Mouse (Mus musculus): Measurements from ENCODE around the gene Gramd4. TPM values are rescaled to one million over a fixed set of nuclear protein-coding genes. Genes with fewer than 3 reads are reported as not detected.
A peak's percentile ranks its signal among the peaks of the same experiment; 100 is the strongest.

Gene Gramd4
- polyA plus RNA-seq, 1 experiment from 2014 or later: 32.5 TPM

DNA sequence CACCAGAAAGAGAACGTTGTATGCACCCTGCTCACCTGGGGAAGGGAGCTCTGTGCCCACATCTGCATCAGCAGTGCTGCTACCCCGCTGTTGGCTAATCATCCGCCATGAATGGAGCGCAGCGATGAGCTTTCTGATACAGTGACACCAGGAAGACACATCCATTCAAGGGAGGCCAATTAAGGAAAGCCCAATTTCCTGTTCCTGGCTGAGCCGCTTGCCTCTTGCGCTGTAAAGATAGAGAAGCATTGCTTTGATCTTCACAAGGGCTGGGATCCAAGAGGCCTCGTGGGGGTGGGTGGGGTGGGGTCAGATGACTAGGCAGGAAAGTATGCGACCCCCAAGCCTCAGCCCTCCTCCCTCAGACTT, 55.8 kb downstream of the Gramd4 start:
- 14% methylated on average over 9 of the region's 9 CpGs for WGBS
- H3K27ac ChIP-seq: peak overlapping the region; percentile 79
- H3K9ac ChIP-seq: no peak overlapping the region
- H3K4me2 ChIP-seq (replicated peaks): peak overlapping the region; percentile 15
- no peaks in the 10 kb centered on the region for H3K36me3 ChIP-seq
- no peak; the same call in none of the 2 replicates for ATAC-seq (ENCODE audit: low FRiP score)
- no peaks in the 10 kb centered on the region for H3K9me3 ChIP-seq (replicated peaks)
- no peaks in the 10 kb centered on the region for H3K27me3 ChIP-seq
- H3K4me3 ChIP-seq: no peak overlapping the region
- H3K4me1 ChIP-seq: peaks cover 35% of the 10 kb centered on the region

DNA sequence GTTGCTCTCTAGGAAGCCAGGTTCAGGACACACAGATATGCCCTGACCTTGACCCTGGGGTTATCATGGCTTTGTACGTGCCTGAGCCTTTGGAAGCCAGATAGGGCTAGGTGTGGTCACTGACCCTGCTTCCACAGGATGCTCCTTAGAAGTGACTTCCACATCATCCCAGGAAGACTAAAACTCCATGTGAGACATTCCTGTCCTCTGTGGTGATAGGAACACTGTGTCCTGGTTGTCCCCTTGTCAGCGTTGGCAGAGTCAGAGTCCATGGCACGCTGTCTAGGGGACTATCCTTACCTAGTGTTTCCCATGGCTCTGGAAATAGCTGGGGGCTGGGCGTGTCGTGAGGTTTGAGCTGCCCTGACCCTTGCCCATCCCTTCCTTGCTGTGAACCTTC, 58.9 kb downstream of the Gramd4 start:
- Histone ChIP-seq H3K27ac (no peak overlapping the region), H3K4me1 (peaks cover 35% of the 10 kb centered on the region), H3K9ac (no peak overlapping the region; the same call in 1 of the 2 replicates), H3K4me2 (replicated peaks) (no peak overlapping the region), H3K9me3 (replicated peaks) (no peaks in the 10 kb centered on the region), H3K4me3 (no peak overlapping the region), H3K27me3 (no peaks in the 10 kb centered on the region), H3K36me3 (peaks cover 25% of the 10 kb centered on the region)
- WGBS: 69% methylated on average over 5 of the region's 5 CpGs
- ATAC-seq (ENCODE audit: low FRiP score): no peak

DNA sequence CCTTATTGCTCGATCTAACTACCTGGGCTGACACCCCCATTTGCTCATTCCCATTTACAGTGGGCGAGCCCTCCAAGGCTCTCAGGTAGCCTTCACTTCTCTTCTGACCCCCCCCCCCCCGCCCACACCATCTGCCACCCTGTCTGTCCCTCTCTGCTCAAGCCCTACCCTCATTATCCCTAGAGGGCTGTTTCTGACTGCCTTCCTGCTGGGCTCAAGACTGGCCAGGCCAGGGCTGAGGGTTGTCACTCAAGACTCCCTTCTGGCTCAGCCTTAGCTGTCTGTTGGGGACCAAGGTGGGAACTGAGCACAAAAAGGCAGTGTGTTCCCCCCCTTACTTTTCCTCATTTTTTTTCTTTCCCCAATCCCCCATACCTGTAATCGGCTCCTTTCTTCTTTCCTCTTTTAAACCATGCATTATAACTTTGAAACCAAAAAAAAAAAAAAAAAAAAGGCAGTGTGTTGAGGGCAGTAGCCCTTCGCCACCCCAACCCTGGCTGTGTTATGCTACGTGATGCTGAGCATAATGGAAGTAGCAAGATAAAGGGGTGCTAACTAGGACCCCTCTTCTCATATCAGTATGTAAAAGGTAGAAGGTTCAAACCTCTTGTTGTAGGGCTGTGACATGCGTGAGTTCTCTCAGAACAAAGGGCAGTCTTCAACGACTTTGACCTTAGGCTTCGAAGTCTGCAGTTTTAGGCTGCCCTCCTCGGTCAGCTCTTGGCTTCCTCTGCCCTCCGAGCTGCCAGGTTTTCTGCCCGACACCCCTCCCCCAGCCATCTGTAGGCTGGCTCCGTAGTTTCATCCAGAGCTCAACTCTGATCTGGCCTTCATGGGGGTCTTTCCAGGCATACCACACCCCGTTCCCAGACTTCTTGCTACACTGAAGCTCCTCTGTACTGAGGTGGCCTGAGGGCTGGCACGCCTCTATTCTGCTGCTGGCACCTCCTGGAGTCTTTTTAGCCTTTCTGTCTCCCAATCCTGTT, 59.9 kb downstream of the Gramd4 start:
- Histone ChIP-seq H3K4me2 (replicated peaks) (no peak overlapping the region), H3K27me3 (no peaks in the 10 kb centered on the region), H3K4me1 (peaks cover 31% of the 10 kb centered on the region), H3K4me3 (no peak overlapping the region), H3K36me3 (peaks cover 34% of the 10 kb centered on the region), H3K9ac (no peak overlapping the region), H3K9me3 (replicated peaks) (no peaks in the 10 kb centered on the region), H3K27ac (no peak overlapping the region)
- 65% methylated on average over 15 of the region's 15 CpGs for WGBS
- no peak for ATAC-seq (ENCODE audit: low FRiP score)

DNA sequence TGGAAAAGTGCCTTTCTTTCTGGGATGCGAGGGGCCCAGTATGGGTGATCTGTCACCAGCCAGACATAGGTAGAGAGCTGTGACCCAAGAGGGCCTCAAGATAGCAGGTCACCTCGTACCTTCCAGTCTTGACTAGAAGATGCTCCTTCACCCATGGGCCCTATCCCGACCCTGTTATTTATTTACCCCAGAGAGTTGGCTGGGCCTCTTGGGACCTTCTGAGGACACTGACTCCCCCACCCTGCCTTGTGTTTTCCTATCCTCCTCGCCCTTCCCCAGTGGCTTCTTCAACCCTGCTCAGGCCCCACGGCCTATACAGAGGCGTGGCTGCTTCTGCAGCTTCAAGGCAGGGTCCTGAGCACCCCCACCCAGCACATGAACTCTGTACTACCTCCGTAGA, 61.7 kb downstream of the Gramd4 start:
- H3K9me3 ChIP-seq (replicated peaks): no peaks in the 10 kb centered on the region
- no peak for ATAC-seq (ENCODE audit: low FRiP score)
- 83% methylated on average over 7 of the region's 7 CpGs for WGBS
- no peak overlapping the region for H3K4me3 ChIP-seq
- no peak overlapping the region for H3K4me2 ChIP-seq (replicated peaks)
- peaks cover 18% of the 10 kb centered on the region for H3K4me1 ChIP-seq
- H3K9ac ChIP-seq: no peak overlapping the region
- no peak overlapping the region for H3K27ac ChIP-seq
- peaks cover 51% of the 10 kb centered on the region for H3K36me3 ChIP-seq
- no peaks in the 10 kb centered on the region for H3K27me3 ChIP-seq

DNA sequence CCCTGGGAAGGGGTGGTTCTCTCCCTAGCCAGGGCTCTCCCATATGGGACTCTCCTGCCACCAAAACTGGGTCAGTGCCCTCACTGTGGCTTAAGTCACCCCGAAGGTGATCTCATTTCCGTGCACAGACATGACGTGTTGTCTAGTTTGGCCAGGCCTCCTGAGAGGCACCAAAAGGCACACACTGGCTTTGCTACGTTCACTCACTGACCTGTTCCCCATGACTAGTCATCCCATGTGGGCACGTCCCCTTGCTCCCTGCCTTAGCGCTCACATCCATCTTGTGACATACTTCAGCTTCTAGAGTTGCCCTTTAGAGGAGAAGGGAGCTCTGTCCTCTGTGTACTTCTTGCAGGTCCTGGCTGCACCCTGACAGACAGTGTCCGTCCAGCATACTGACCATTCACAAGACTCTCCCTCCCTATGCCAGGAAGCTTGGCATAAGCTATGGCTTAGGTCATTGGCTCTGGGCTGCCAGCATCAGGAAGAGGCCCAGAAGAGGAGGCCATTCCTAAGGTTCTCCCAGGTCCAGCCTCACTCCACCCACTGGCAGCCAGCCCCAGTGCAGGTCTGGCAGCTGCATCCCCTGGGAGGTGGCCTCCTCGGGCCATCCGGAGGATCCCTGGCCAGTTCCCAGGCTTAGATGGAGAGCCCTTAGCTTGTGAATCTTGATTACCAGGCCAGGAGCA, 64.9 kb downstream of the Gramd4 start:
- H3K27ac ChIP-seq: no peak overlapping the region
- H3K4me3 ChIP-seq: no peak overlapping the region
- no peak overlapping the region for H3K4me2 ChIP-seq (replicated peaks)
- H3K27me3 ChIP-seq: no peaks in the 10 kb centered on the region
- 90% methylated on average over 9 of the region's 9 CpGs for WGBS
- ATAC-seq (ENCODE audit: low FRiP score): no peak
- no peaks in the 10 kb centered on the region for H3K9me3 ChIP-seq (replicated peaks)
- peaks cover 69% of the 10 kb centered on the region for H3K36me3 ChIP-seq
- no peak overlapping the region for H3K9ac ChIP-seq
- H3K4me1 ChIP-seq: peaks cover 16% of the 10 kb centered on the region

DNA sequence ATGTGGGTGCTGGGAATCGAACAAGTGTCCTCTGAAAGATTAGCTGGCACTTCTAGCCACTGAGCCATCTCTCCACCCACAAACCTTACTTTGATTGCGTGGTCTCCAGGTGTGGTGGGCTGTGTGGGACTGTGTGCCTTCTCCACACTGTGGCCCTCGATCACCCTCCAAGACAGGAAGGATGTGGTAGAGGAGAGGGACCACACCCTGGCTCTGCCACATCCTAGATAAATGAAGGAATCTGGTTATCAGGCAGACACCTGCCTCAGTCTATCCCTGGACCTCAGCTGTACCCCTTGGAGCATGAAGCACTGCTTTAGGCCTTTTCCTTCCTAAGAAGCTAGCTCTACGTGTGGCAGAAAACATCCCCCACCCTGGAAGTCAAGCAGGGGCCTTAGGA, 65.9 kb downstream of the Gramd4 start:
- Histone ChIP-seq H3K9me3 (replicated peaks) (no peaks in the 10 kb centered on the region), H3K36me3 (peaks cover 79% of the 10 kb centered on the region), H3K27ac (no peak overlapping the region), H3K4me2 (replicated peaks) (no peak overlapping the region), H3K4me3 (no peak overlapping the region), H3K27me3 (no peaks in the 10 kb centered on the region), H3K4me1 (peaks cover 9% of the 10 kb centered on the region), H3K9ac (no peak overlapping the region)
- WGBS: 90% methylated on average over 4 of the region's 4 CpGs
- no peak for ATAC-seq (ENCODE audit: low FRiP score)

DNA sequence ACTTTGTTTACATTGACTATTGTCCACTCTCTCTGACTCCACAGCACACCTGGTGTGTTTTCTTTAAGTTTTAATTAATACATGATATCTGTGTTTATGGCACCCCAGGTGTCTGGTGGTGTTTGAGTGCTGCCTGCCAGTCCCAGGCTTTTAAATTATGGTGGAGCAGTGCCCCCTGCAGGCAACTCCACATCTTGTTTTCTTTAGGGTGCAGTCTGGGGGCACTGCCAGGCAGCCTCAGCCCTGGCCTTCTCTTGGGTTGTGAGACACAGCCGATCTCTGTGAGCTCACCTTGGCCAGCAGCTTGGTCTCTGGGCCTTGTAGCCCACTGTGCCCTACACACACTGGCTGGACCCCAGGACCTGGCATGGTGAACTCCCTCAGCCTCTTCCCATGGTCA, 66.9 kb downstream of the Gramd4 start:
- H3K36me3 ChIP-seq: peaks cover 79% of the 10 kb centered on the region
- H3K27me3 ChIP-seq: no peaks in the 10 kb centered on the region
- H3K4me2 ChIP-seq (replicated peaks): no peak overlapping the region
- H3K4me3 ChIP-seq: no peak overlapping the region
- peak; percentile 38 for ATAC-seq (ENCODE audit: low FRiP score)
- WGBS: 39% methylated on average over 1 of the region's 1 CpGs
- no peak overlapping the region for H3K27ac ChIP-seq
- no peak overlapping the region for H3K9ac ChIP-seq
- H3K9me3 ChIP-seq (replicated peaks): no peaks in the 10 kb centered on the region
- peaks cover 9% of the 10 kb centered on the region for H3K4me1 ChIP-seq

DNA sequence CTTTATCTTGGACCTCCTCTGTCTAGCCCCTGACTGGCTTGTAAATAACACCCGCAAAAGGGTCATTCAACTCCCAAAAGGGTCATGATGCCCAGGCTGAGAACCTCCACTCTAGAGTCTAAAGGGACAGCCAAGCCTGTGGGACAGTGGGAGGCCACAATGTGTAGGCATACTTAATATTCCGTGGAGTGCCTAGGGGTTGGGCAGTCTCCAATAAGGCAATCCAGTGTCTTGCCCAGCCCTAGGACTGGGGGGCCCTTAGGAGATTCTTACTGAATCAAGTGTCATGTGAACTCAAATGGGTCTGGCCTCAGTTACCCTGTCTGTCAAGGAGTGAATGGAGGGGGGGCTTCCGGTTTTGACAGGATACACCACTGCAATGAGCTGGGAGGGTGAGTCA, 71.5 kb downstream of the Gramd4 start:
- Histone ChIP-seq H3K4me2 (replicated peaks) (no peak overlapping the region), H3K27me3 (no peaks in the 10 kb centered on the region), H3K4me3 (no peak overlapping the region), H3K9me3 (replicated peaks) (no peaks in the 10 kb centered on the region), H3K4me1 (peaks cover 9% of the 10 kb centered on the region), H3K9ac (no peak overlapping the region), H3K27ac (no peak overlapping the region), H3K36me3 (peaks cover 80% of the 10 kb centered on the region)
- WGBS: 85% methylated on average over 3 of the region's 3 CpGs
- no peak; the same call in 1 of the 2 replicates for ATAC-seq (ENCODE audit: low FRiP score)

DNA sequence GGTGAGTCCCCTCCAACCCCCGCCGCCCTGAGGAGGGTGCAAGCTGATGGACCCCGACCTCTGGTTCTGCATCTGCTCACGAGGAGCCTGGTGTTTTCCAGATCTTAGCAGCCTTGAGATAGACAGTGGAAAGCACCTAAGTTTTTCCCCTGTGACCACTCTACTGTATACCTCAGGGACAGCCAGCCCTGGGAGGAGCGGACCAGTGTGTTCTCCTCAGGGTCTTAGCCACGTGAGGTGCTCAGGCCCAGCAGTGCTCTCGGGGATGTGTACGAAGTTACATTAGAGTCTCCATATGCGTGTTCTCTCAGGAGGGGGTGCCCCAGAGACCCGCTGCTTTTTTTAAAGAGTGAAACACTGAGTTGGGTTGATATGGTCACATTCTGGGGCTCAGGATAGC, 73.2 kb downstream of the Gramd4 start:
- Histone ChIP-seq H3K4me1 (peaks cover 11% of the 10 kb centered on the region), H3K9me3 (replicated peaks) (no peaks in the 10 kb centered on the region), H3K36me3 (peaks cover 81% of the 10 kb centered on the region), H3K27ac (no peak overlapping the region), H3K4me2 (replicated peaks) (no peak overlapping the region), H3K9ac (no peak overlapping the region), H3K4me3 (no peak overlapping the region), H3K27me3 (no peaks in the 10 kb centered on the region)
- no peak for ATAC-seq (ENCODE audit: low FRiP score)
- WGBS: 92% methylated on average over 10 of the region's 10 CpGs

DNA sequence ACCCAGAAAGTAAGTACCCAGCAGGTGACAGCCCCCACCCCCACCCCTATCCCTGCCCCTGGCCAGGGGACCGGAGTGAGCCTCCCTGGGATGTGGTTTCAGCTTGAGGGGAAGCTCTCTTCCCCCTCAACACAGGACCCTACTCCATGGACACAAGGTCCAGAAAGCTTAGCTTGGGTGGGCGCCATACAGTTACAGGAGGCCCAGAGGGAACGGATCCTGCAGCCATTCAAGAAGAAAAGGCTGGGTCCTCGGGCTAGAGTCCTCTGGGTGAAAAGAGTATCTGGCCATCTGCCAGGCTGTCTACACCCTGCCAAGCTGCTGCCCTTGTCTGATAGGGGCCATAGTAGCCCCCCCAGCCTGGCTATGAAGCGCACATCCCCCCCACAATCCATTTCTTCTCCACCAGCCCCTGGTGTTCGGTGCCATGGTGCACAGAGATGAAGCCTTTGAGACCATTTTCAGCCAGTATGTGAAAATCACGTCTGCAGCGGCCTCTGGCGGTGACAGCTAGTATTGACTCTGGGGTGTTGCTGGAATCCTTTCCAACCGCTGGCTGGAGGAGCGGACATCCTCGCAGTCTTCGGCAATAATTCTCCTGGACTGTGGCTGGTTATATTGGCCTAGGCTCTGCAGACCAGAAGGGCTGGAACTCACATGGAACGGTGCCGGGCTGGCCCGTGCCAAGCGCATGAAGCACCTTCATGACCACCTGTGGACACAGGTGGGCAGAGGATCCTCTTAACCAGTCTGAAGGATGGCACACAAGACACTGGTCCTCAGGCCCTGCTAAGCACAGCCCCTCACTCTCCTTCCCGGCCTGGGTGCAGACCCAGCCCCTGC, 77.7 kb downstream of the Gramd4 start:
- Histone ChIP-seq H3K27me3 (no peaks in the 10 kb centered on the region), H3K36me3 (peaks cover 58% of the 10 kb centered on the region), H3K27ac (peak overlapping the region; percentile 25; the same call in 1 of the 2 replicates), H3K4me2 (replicated peaks) (no peak overlapping the region), H3K4me3 (no peak overlapping the region), H3K9me3 (replicated peaks) (no peaks in the 10 kb centered on the region), H3K9ac (no peak overlapping the region), H3K4me1 (peaks cover 6% of the 10 kb centered on the region)
- WGBS: 47% methylated on average over 18 of the region's 18 CpGs
- peak; percentile 65 for ATAC-seq (ENCODE audit: low FRiP score)

DNA sequence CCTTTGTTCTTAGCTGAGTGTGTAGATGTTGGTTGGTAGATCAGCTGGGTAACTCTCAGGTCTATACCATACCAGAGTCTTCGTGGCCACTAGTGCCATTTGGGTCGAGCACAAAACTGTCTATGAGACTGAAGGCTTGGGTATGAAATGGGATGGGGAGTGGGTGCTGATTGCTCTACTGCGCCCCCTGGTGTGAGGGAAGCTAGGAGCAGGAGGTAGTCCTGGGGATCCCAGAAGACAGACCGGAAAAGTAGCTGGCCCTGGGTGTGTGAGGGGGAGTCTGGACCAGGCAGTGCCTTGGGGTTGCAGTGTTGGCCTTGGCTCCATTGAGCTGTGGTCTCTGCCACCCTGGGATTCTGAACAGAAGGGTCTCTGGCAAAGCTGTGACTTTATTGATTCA, 80.1 kb downstream of the Gramd4 start:
- Histone ChIP-seq H3K4me2 (replicated peaks) (no peak overlapping the region), H3K9ac (no peak overlapping the region), H3K9me3 (replicated peaks) (no peaks in the 10 kb centered on the region), H3K4me3 (no peak overlapping the region), H3K36me3 (peaks cover 54% of the 10 kb centered on the region), H3K27me3 (no peaks in the 10 kb centered on the region), H3K4me1 (peaks cover 6% of the 10 kb centered on the region), H3K27ac (no peak overlapping the region)
- ATAC-seq (ENCODE audit: low FRiP score): no peak
- 69% methylated on average over 4 of the region's 4 CpGs for WGBS

DNA sequence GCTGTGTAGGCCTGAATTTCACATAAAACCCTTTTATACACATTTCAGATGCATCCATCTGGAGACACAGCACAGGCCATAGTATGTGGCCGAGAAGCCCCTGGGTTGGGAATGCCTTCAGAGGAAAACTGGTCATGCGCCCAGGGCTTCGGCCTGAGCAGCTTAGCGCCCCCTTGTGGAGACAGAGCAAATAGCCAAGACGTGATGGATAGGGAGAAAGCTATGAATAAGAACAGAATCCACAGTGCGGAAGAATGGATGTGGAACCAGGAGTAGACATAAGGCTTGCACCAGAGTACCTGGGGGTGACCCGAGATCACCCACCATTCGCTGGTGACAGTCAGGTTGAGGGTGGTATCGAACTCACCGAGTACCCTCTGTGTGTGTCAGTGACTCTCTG, 82.8 kb downstream of the Gramd4 start:
- no peaks in the 10 kb centered on the region; the same call in 1 of the 2 replicates for H3K4me1 ChIP-seq
- 36% methylated on average over 10 of the region's 10 CpGs for WGBS
- no peak overlapping the region for H3K27ac ChIP-seq
- no peak overlapping the region for H3K4me3 ChIP-seq
- H3K36me3 ChIP-seq: peaks cover 52% of the 10 kb centered on the region
- peak; percentile 32; the same call in 1 of the 2 replicates for ATAC-seq (ENCODE audit: low FRiP score)
- H3K27me3 ChIP-seq: no peaks in the 10 kb centered on the region
- H3K9me3 ChIP-seq (replicated peaks): no peaks in the 10 kb centered on the region
- H3K4me2 ChIP-seq (replicated peaks): no peak overlapping the region
- no peak overlapping the region for H3K9ac ChIP-seq

All from hindbrain, embryonic 12.5 days (tissue).